Mouse (Mus musculus): ENCODE data around the gene Plscr2. TPM values are rescaled to one million over a fixed set of nuclear protein-coding genes. Genes with fewer than 3 reads are reported as not detected.
A peak's percentile ranks its signal among the peaks of the same experiment; 100 is the strongest.
"Not testable (repeated sequence)": the region's sequence is repeated elsewhere in the genome, so short reads cannot be mapped to it uniquely, and the experiment has no call there.

Plscr2 gene
- total RNA-seq, 2 experiments from 2014 or later: 25.2 to 26.8 TPM

GRCm38 (mm10) chr9:92270927-92271326 is 4.5 kb upstream of the Plscr2 start:
- intact Hi-C loops (cut with DNase I): loop anchor here (2.0 kb wide), 1 partner anchor 20 kb away; no protein-coding TSS in a partner anchor

GRCm38 (mm10) chr9:92272650-92273049 is 2.8 kb upstream of the Plscr2 start:
- DNase-seq: no peak
- intact Hi-C loops (cut with DNase I): no loop called here

More at GRCm38 (mm10) chr9:92270927-92271326, 4.5 kb upstream of the Plscr2 start:
- DNase-seq: peak; percentile 82 to 85

DNA sequence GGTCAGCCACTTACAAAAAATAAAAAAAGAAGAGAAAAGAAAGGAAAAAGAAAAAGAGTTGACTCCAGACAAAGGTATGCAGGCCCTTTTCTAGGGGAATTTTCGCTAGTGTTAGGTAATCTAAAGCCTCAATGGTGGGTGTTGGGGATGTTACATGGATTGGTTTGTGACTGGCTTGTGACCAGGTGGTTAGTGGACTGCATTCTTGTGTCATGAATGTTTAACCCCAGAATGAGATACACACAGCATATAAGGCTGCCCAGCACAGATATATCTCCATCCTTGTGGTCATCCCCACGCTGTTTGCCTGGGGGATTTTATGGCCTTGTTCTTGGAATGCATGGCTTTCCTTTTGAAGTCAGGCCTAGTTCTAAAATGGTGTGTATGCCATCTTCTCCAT is 2.1 kb upstream of the Plscr2 start:
- DNase-seq: no peak
- intact Hi-C loops (cut with DNase I): no loop called here

DNA sequence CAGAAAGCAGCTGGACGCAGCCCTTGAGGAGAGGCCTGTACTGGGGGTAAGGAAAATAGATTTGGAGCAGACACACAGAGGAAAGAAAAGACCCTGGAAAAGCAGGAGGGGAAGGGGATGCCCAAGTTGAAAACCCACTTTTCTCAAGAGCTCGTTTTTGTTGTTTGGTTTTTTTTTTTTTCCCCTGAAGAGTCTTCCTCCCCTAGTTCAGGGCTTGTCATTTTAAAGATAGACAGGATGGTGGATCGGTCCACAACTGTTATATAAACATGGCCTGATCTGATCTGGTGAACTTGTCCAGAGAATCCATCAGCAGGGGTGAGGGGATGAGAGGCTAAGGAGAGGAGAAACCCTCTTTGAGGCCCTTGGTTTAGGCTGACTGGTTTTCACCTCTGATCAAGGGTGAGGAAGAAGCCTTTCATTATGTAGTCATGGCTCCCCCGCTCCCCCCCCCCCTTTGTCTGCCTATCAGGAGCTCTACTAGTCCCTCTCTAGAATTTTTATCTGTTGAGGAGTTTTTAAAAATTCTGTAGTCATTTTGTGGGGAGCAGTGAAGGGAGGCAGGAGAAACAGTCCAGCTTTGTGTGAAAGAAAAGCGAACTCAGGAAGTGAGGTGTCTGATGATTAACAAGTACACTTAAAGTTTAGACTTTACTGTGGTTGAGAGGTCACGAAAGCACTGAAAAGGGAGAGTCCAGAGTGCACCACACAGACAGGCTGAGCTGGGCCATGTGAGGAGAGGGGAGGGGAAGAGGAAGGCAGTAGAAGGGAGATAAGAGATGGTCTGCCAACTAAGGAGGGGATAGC is 1.2 kb upstream of the Plscr2 start:
- DNase-seq: no peak
- intact Hi-C loops (cut with DNase I): no loop called here

DNA sequence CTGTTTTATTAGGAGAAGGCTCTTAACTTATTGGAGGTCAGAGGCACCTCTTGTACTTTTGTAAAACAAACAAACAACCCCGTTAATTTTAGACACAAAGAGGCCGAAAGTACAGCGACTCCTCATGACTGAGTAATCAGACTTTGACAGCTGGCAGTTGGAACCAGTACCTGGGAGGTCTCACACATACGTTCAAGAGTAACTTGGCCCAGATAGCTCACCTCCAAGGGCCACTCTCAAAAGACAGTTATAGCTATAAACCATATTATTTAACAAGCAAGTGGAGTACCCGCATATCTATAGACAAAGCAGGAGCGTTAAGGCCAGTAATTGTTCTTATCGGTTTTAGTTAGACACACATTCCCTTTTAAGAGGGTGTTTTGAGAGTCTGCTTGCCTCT is 958 bp downstream of the Plscr2 start:
- DNase-seq: peak in 1 of 2 experiments; percentile 23
- intact Hi-C loops (cut with DNase I): loop anchor here (5.0 kb wide), 1 partner anchor 49 kb away; no protein-coding TSS in a partner anchor

- no peak for DNase-seq
- intact Hi-C loops (cut with DNase I): loop anchor here (2.0 kb wide), 1 partner anchor 17 kb away; no protein-coding TSS in a partner anchor
These were observed 4.6 kb downstream of the Plscr2 start for GRCm38 (mm10) chr9:92280048-92280447.

DNA sequence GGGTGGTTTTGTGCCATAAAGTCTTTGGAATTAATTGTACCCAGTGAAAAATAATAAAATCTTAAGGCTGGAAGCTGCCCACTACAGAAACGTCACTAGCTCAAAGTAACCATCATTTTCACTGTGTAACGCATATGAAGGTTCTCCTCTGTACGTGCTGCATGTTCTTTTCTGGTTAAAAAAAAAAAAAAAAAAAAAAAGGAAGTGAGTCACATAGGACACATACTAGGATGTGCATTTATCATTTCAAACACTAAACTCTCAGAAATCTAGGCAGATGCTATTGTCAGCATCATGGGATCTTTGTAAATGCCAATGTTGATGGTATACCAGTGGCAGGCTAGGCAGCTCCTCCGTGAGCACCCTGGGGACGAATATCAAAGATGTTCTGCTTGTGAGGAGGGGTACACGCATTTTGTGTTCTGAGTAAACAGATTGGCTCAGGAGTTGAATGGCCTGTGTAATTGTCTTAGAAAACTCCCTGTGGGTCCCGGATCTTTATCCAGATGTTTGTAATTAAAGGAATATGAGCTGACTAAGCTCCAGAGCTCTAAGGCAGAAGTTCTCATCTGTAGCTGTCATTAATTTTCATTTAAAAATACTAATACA is 7.3 kb downstream of the Plscr2 start:
- intact Hi-C loops (cut with DNase I): no loop called here
- no peak for DNase-seq

DNA sequence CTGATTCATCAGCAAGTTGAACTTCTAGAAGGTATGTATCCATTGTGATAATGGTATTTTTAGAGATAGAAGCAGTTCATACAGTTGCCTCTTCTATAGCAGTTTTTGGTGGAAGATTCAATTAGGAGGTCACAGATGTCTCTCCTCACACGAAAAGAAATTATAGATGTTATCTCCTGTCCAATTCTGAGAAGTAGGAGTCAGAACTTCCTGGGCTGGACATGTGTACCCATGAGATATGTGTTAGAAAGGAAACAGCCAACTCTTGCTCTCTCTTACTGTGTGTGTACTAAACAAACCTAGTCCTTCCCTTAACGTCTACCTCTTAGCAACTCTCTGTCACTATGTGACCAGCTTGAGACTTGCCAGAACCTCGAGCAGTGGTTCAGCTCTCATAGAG is 14.3 kb downstream of the Plscr2 start:
- intact Hi-C loops (cut with DNase I): no loop called here
- no peak for DNase-seq

DNA sequence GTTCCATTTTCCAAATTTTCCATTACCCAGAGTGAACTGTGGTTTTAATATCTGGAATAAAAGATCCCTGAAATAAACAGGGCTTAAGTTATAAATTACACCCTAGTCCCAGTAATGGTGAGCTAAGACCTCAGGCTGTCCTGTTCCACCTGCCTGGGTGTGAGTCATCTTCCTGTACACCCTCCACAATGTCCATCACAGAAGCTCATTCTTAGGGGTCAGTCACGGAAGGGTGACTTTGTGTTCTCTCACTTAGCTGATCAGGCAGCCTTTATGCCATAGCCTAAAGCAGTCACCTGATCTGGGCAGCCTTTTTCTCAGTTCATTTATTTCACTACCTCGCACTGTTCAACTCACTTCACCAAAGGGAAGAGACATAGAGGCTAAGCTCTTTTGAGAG is 16.8 kb downstream of the Plscr2 start:
- DNase-seq: no peak
- intact Hi-C loops (cut with DNase I): no loop called here

DNA sequence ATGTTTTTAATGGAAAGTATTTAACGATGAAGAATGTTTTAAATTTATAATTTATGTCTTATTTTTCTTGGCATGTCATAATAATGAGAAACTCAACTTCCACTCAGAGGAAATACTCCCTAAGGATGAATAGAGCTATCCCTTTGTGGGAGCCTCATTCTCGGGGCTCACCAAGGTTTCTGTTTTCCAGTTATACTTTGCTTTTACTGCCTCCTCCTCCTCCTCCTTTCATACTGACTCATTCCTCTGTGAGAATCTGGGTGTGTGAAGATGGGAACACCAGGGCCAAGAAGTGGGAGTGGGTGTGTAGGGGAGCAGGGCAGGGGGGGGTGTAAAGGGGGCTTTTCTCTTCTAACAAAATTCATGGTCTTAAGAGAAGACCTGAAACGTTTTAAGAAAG is 17.5 kb downstream of the Plscr2 start:
- intact Hi-C loops (cut with DNase I): no loop called here
- DNase-seq: no peak

DNA sequence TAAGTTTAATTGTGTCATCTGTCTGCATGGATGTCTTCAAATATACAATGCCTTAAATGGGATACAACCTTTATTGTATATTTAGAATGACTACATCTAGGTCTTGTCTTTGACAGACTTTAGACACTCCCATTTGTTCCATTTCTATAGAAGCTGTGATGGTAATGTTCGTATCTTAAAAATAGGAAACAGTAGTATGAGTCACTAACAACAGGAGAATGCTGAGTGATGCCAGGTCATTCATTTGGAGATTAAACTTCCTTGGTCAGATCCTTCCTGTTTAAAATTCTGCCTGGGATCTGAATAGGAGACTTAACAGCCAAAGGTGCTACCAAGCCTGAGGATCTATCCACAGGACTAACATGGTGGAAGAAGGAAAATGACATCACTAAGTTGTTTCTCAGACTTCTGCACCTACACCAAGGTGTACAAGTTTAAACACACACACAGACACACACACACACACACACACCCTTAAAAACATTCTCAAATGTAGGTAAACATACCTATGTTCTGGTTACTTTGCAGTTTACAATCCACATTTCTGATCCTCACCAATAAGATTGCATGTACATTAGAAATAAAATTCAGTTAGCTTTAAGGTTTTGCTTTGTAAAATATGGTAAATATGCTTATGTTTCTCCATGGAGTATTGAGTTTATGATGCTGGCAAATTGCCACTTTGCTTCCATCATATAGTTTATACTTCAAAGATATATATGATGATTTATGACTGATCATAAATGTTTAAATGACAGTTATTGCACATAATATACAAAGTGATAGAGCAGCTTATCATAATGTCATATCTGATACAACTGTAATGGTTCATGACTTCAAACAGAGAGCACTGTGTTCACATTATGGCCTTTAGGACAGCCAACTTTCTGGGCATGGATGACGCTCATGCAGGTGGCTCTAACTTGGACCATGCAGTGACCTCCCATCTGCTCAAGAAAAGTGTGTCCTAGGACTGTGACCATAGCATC is 18.5 kb downstream of the Plscr2 start:
- no peak for DNase-seq
- intact Hi-C loops (cut with DNase I): no loop called here

DNA sequence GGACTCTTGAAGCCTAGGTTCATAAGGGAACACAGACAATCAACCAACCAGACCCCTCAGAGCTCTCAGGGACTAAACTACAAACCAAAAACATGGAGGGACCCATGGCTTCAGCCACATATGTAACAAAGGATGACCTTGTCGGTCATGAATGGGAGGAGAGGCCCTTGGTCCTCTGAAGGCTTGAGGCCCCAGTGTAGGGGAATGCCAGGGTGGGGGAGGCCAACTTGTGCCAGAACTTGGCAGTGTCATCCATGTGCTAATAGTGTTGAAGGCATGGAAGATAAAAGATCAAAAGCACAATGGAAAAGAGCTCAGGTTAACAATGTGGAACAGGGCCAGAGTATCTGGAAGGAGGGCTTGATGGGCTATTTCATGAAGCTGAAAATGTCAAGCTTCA is 22.9 kb downstream of the Plscr2 start:
- intact Hi-C loops (cut with DNase I): no loop called here
- DNase-seq: no peak

DNA sequence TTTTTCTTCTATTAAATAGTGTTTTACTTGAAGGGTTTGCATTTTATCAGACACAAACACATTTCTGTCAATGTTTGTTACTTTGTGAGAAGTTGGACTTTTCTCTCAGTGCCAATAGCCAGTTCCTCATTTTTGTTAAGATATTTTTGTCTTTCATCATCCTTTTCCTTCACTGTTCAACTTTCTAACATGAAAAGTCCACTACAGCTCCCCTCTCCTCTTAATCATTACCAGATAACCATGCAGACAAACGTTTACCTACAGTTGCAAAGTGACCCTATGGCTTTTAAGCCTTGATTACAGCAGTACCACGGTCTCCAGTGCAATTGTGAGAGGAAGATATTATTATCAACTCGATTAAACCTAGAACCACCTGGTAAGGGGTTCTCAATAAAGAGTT is 25.8 kb downstream of the Plscr2 start:
- no peak for DNase-seq
- intact Hi-C loops (cut with DNase I): no loop called here

DNA sequence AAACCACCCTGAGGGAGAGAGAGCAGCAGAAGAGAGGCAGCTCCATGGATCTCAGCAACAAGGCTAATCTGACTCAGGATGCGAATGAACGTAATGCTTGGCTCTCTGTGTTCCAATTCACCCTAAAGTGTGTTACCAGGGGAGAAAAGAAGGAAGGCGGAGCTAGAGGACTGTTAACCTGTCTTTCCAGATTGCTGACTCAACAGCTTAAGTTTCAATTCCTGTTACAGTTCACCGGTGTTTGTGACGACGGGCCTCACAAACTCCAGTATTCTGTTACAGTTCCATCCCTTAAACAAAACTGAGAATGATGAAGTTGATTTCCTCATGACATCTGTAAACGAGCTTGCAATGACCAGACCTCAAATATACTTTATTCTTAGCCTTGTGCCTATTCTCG is 29.7 kb downstream of the Plscr2 start:
- DNase-seq: no peak
- intact Hi-C loops (cut with DNase I): no loop called here

GRCm38 (mm10) chr9:92305620-92306220 is 30.3 kb downstream of the Plscr2 start:
- no peak for DNase-seq
- intact Hi-C loops (cut with DNase I): no loop called here

GRCm38 (mm10) chr9:92309077-92309476 is 33.7 kb downstream of the Plscr2 start, which contains the start of gene 1700057G04Rik:
Gene 1700057G04Rik (plus strand): TSS chr9:92309377.
- intact Hi-C loops (cut with DNase I): no loop called here
- no peak for DNase-seq

DNA sequence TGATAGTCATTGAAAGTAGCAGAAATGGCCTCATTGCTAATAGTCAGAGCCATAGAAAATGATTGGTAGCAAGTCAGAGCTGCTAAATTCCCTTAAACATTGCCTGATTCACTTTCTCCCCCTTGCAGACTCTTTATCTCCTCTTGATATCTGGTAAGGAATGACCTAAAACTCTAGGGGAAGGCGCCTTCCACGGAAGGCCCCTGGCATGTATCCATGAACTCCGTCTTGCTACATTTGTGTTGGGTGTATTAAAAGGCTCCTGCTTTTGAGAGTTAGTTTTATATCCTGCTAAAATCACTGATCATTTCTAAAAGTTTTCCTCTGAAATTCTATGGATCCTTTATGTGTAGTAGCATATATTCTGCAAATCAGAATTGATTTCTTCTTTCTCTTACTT is 41.4 kb downstream of the Plscr2 start:
- intact Hi-C loops (cut with DNase I): no loop called here
- DNase-seq: no peak

GRCm38 (mm10) chr9:92325936-92326335 is 50.5 kb downstream of the Plscr2 start:
- DNase-seq; intact Hi-C loops (cut with DNase I): not testable (repeated sequence)

DNA sequence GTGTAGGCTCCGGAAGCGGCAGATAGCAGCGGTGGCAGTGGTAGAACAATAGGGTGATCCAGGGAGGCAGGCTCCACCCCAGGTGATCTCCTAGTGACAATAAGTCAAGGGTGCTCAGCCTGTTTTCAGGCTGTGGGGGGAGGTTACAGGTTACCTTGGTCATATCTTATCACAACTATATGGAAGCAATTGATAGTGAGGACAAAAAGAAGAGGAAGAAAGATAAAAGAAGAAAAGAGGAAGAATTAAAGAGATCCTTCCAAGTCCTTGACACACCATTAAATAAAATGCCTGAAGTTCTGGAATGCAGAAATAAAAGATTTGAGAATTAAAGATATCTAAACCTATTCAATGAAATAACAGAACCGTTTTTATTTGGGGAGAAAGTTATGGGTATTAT is 51.4 kb downstream of the Plscr2 start:
- intact Hi-C loops (cut with DNase I): no loop called here
- no peak for DNase-seq

DNA sequence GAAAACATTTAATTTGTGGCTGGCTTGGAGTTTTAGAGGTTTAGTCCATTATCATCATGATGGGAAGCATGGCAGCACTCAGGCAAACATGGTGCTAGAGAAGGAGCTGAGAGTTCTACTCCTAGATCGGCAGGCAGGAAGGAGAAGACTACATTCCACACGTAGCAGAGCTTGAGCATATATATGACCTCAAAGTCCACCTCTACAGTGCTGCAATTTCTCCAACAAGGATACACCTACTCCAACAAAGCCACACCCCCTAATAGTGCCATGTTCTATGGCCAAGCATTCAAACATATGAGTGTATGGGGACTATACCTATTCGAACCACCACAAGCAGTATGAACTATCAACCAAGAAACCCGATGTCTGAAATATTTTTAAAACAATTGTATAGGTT is 56.0 kb downstream of the Plscr2 start:
- no peak for DNase-seq
- intact Hi-C loops (cut with DNase I): no loop called here

All from heart, postnatal 14 days (tissue).